Mouse (Mus musculus) neural tube, embryonic 12.5 days (tissue): ENCODE measurements around the gene Dmrta2. TPM values are rescaled to one million over a fixed set of nuclear protein-coding genes. Genes with fewer than 3 reads are reported as not detected.
A peak's percentile ranks its signal among the peaks of the same experiment; 100 is the strongest.

Experiments used
- ATAC-seq: fragments of 200-750 bp; cut with Nextera tagmentation; 2 replicates; pipeline ENCODE4 v1.8.0; 2017; ENCODE audit warnings: low read depth, mild to moderate bottlenecking, moderate TSS enrichment, moderate library complexity; ENCODE audit not compliant: low FRiP score
- H3K27ac ChIP-seq: fragments of 300-500 bp; sonication (generic); 2 replicates; pipeline ENCODE4 v1.5.1; 2016
- H3K27me3 ChIP-seq: fragments of 300-500 bp; sonication (generic); replicated peaks from 2 replicates; pipeline ENCODE4 v1.6.1; 2016; ENCODE audit warnings: mild to moderate bottlenecking
- H3K36me3 ChIP-seq: fragments of 300-500 bp; sonication (generic); 2 replicates; pipeline ENCODE4 v1.6.1; 2016; ENCODE audit warnings: mild to moderate bottlenecking
- H3K4me1 ChIP-seq: fragments of 300-500 bp; sonication (generic); 2 replicates; pipeline ENCODE4 v1.6.1; 2016
- H3K4me2 ChIP-seq: fragments of 300-500 bp; sonication (generic); replicated peaks from 2 replicates; pipeline ENCODE4 v1.6.1; 2016; ENCODE audit warnings: mild to moderate bottlenecking
- H3K4me3 ChIP-seq: fragments of 300-500 bp; sonication (generic); 2 replicates; pipeline ENCODE4 v1.5.1; 2016
- H3K9ac ChIP-seq: fragments of 300-500 bp; sonication (generic); 2 replicates; pipeline ENCODE4 v1.6.1; 2016; ENCODE audit warnings: mild to moderate bottlenecking
- H3K9me3 ChIP-seq: fragments of 300-500 bp; sonication (generic); 2 replicates; pipeline ENCODE4 v1.6.1; 2016; ENCODE audit warnings: mild to moderate bottlenecking
- WGBS: fragments of 180-500 bp; shearing (Covaris S2); methylation state at CpG from one replicate; pipeline ENCODE4 v1.1.7; 2016; 5-methylcytosine and 5-hydroxymethylcytosine counted together
- polyA plus RNA-seq: library from polyadenylated mRNA; unstranded; fragments of >200 nt; fragmentation: Nextera tagmentation; extraction: Ambion mirVana; gene quantifications from 2 replicates; pipeline ENCODE4 v1.2.1, GENCODE M21; 2016

Dmrta2 gene
- polyA plus RNA-seq, result 0.26 and 0.27 TPM in 2 replicates

GRCm38 (mm10) chr4:109977148-109978067 is at the start of gene Dmrta2:
Dmrta2 (plus strand) TSS chr4:109978053.
- Histone ChIP-seq H3K4me2 (peak within 1 kb of the TSS; percentile 70), H3K27me3 (peaks cover 97% of the 10 kb centered on the region), H3K4me3 (peak within 1 kb of the TSS; percentile 36), H3K27ac (no peak within 1 kb of the TSS), H3K36me3 (no peaks in the 10 kb centered on the region), H3K9ac (no peak within 1 kb of the TSS), H3K9me3 (no peaks in the 10 kb centered on the region), H3K4me1 (peaks cover 35% of the 10 kb centered on the region)
- ATAC-seq, result peak; percentile 93
- under 1% methylated on average over 64 of the region's 64 CpGs for WGBS

DNA sequence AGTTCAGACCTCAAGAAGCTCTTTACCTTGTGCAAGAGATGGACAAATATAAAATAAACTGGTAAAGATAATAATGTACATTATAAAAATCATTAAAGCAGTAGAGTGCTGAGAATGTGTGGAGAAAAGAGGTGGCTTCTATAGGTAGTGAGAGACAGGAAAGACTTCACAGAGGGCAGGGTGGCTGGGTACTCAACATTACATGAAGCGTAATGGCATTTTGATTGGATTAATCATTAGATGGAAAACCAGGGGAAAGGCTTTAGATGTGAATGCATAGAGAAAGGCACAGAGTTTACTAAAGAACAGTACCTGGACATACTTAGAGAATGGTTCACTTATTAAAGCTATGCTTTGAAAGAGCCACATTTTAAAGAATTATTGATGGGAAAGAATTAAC is 48.8 kb upstream of the Dmrta2 start:
- Histone ChIP-seq H3K4me1 (no peaks in the 10 kb centered on the region), H3K27me3 (no peaks in the 10 kb centered on the region), H3K4me3 (no peak overlapping the region), H3K9ac (no peak overlapping the region), H3K9me3 (no peaks in the 10 kb centered on the region), H3K4me2 (no peak overlapping the region), H3K36me3 (no peaks in the 10 kb centered on the region), H3K27ac (no peak overlapping the region)
- 89% methylated on average over 1 of the region's 1 CpGs for WGBS
- ATAC-seq, result no peak

- Histone ChIP-seq H3K4me3 (no peak overlapping the region), H3K4me2 (no peak overlapping the region), H3K9me3 (no peaks in the 10 kb centered on the region), H3K27ac (no peak overlapping the region), H3K27me3 (no peaks in the 10 kb centered on the region), H3K4me1 (no peaks in the 10 kb centered on the region), H3K9ac (no peak overlapping the region), H3K36me3 (0 out of 2 replicates have a peak, but pooled peaks cover under 1% of the 10 kb centered on the region)
- ATAC-seq, result no peak
- whole genome bisulfite sequencing, result 88% methylated on average over 1 of the region's 1 CpGs
Observed at GRCm38 (mm10) chr4:109930445-109930844, 47.4 kb upstream of the Dmrta2 start.

DNA sequence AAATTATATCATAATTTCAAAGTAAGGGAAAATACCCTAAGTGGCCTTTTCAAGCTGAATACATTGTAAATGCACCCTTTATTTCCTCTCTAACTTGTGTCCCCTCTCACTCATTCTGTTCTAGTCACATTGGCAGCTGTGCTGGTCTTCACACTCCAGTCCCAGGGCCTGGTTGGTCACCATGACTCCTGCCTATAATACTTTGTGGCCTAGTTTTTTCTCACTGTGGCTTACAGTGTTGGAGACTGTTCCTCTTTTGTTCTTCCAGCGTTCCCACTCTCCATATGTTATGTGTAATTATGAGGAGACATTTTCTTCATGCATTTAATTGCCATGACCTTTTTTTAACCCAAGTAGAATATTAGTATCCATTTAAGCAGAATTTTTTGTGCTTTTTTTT is 46.9 kb upstream of the Dmrta2 start:
- no peak for ATAC-seq
- WGBS, result 73% methylated on average over 1 of the region's 1 CpGs
- H3K4me1 ChIP-seq, result no peaks in the 10 kb centered on the region

GRCm38 (mm10) chr4:109936557-109936956 is 41.3 kb upstream of the Dmrta2 start:
- Histone ChIP-seq H3K36me3 (peaks cover 4% of the 10 kb centered on the region; the same call in 1 of the 2 replicates), H3K27me3 (no peaks in the 10 kb centered on the region), H3K4me3 (no peak overlapping the region), H3K4me1 (no peaks in the 10 kb centered on the region), H3K27ac (no peak overlapping the region), H3K9ac (no peak overlapping the region), H3K4me2 (no peak overlapping the region), H3K9me3 (no peaks in the 10 kb centered on the region)
- no peak for ATAC-seq
- WGBS, result 92% methylated on average over 3 of the region's 3 CpGs

More for the DNA sequence above, 46.9 kb upstream of the Dmrta2 start:
- no peaks in the 10 kb centered on the region for H3K27me3 ChIP-seq
- peaks cover 4% of the 10 kb centered on the region; the same call in 1 of the 2 replicates for H3K36me3 ChIP-seq
- no peak overlapping the region for H3K27ac ChIP-seq
- H3K9me3 ChIP-seq, result no peaks in the 10 kb centered on the region
- H3K9ac ChIP-seq, result no peak overlapping the region
- H3K4me3 ChIP-seq, result no peak overlapping the region
- no peak overlapping the region for H3K4me2 ChIP-seq

DNA sequence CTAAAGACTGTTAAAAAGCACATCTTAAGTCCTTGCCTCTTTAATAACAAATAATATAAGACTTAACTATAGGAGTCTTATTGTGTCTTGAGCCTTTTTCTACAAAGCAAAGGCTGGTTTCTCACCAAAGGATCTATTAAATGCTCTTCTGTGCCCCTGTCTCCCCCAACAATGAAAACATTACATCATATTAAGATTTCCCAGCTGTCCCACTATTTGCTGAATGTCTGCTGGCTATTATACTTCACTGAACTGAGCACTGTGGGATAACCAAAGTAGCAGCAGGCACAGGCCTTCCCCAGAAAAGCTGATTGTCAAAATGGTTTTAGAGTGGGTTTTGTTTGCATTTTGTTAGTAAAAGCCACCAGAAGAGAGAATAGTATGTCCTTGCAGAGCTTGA is 38.6 kb upstream of the Dmrta2 start:
- Histone ChIP-seq H3K4me3 (no peak overlapping the region), H3K9me3 (no peaks in the 10 kb centered on the region), H3K9ac (no peak overlapping the region), H3K4me1 (no peaks in the 10 kb centered on the region), H3K36me3 (peaks cover 4% of the 10 kb centered on the region; the same call in 1 of the 2 replicates), H3K4me2 (no peak overlapping the region), H3K27ac (no peak overlapping the region), H3K27me3 (no peaks in the 10 kb centered on the region)
- ATAC-seq, result no peak

DNA sequence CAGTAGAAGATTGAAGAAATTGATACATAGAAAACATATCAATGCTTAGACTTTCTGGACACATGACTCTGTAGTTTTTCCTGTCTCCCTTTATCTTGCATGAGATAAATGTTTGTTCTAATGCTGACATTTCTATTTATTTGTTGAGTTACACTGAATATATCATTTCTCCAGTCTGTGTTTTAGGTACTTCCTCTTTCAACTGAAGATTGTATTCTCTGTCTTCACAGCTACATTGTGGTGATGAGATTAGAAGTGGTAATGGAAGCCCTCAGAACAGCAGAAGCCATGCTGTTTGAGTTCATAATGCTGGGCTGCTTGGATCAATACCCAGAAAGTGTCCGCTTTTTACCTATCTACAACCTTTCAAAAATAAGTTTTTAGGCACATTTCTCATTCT is 32.3 kb upstream of the Dmrta2 start:
- Histone ChIP-seq H3K4me1 (no peaks in the 10 kb centered on the region), H3K27ac (no peak overlapping the region), H3K4me2 (no peak overlapping the region), H3K4me3 (no peak overlapping the region), H3K36me3 (no peaks in the 10 kb centered on the region), H3K9me3 (no peaks in the 10 kb centered on the region), H3K27me3 (no peaks in the 10 kb centered on the region), H3K9ac (no peak overlapping the region)
- WGBS, result 96% methylated on average over 1 of the region's 1 CpGs
- no peak for ATAC-seq

GRCm38 (mm10) chr4:109949307-109949706 is 28.5 kb upstream of the Dmrta2 start:
- Histone ChIP-seq H3K27me3 (no peaks in the 10 kb centered on the region), H3K9ac (no peak overlapping the region), H3K4me3 (no peak overlapping the region), H3K9me3 (no peaks in the 10 kb centered on the region), H3K4me2 (no peak overlapping the region), H3K4me1 (no peaks in the 10 kb centered on the region), H3K27ac (no peak overlapping the region), H3K36me3 (no peaks in the 10 kb centered on the region)
- no peak for ATAC-seq
- WGBS, result 96% methylated on average over 3 of the region's 3 CpGs

DNA sequence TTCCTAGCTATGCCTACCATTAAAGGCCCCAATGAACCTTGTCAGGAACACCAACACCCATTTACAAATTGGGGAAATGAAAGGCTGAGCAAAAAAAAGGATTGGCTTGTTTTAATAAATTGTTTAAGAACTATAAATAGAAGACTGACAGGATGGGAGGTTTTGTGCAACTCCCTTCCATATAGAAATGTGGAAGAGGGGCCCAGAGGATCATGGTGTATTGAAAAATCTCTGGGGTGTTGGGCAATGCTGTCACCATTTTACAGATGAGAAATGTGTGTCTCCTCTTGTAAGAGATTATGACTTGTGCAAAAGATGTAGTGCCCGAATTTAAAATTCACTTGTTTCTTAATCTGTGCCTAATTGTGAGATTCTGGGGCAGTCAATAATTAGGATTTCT is 24.3 kb upstream of the Dmrta2 start:
- no peaks in the 10 kb centered on the region for H3K4me1 ChIP-seq
- H3K4me3 ChIP-seq, result no peak overlapping the region
- H3K27ac ChIP-seq, result no peak overlapping the region
- no peaks in the 10 kb centered on the region for H3K27me3 ChIP-seq
- no peak overlapping the region for H3K9ac ChIP-seq
- no peak overlapping the region for H3K4me2 ChIP-seq
- whole genome bisulfite sequencing, result 94% methylated on average over 1 of the region's 1 CpGs
- no peak for ATAC-seq
- H3K36me3 ChIP-seq, result no peaks in the 10 kb centered on the region
- H3K9me3 ChIP-seq, result no peaks in the 10 kb centered on the region

DNA sequence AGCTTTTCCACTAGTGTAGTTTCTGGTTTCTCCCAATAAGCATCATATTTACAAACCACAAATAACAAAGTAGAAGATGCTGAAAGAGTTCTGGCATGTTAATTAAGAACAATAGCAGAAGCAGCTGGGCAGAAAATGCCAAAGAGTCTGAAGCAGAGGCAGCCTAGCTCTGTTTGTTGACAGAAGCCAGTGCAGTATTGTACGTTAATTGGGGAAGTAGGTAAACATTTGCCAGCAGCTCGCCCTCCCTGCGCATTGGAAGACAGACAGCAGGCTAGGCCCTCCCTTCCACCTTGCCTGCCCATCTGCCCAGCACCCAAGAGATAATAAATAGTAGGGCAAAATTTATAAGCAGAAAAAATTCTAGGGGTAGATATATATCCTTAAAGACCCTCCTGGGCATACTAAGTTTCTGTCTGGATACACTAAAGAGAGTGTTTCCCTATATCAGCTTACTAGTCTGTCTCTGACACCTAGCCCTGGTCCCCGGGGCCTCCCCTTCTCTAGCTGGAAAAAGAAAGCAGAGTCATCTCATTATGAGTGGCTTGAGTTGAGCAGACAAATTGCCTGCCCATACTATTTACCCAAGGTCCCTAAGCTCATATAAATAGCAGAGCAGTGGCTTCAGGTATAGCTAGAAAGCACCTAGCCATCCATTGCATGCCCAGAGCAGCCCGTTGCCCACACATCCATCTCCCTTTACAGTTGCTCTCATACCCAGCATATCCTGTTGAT is 17.5 kb upstream of the Dmrta2 start:
- Histone ChIP-seq H3K4me2 (no peak overlapping the region), H3K27me3 (no peaks in the 10 kb centered on the region), H3K4me3 (no peak overlapping the region), H3K9ac (no peak overlapping the region), H3K36me3 (no peaks in the 10 kb centered on the region), H3K9me3 (no peaks in the 10 kb centered on the region), H3K27ac (no peak overlapping the region), H3K4me1 (no peaks in the 10 kb centered on the region)
- no peak for ATAC-seq
- WGBS, result 74% methylated on average over 5 of the region's 5 CpGs

DNA sequence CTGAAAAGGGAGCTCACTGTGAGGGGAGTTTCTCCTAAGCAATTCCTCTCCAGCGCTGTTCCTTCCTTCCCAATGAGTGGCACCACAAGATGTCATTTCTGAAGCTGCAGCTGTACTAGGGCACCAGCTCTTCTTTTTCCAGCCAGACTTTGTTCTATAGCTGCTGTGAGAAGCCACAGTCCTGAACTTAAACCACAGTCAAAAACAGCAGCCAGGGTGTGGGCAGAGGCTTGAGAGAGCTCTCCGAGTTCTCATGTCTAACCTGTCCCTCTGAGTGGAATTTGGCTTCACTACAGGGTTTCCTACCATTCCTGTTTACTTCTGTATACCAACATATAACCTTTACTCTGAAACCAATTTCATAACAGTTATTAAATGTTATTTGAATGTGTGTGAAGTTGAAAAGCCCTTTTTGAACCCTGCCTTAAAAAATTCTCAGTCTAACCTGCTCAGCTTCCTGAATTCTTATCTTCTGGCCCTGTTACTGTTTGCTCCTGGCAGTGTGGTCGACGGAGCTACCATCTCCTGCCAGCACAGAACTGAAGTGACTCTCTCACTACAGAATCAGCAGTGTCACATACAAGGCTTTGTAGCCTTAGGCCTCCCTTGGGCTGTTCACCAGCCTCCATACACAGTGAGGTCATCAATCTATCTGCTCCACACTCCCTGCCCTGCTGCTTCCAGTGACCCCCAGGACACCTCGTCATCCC is 14.1 kb upstream of the Dmrta2 start:
- no peak for ATAC-seq
- no peak overlapping the region for H3K4me3 ChIP-seq
- no peaks in the 10 kb centered on the region for H3K36me3 ChIP-seq
- no peaks in the 10 kb centered on the region for H3K4me1 ChIP-seq
- H3K27ac ChIP-seq, result no peak overlapping the region
- H3K9me3 ChIP-seq, result no peaks in the 10 kb centered on the region
- 79% methylated on average over 5 of the region's 5 CpGs for WGBS
- no peak overlapping the region for H3K4me2 ChIP-seq
- H3K9ac ChIP-seq, result no peak overlapping the region
- no peaks in the 10 kb centered on the region for H3K27me3 ChIP-seq

DNA sequence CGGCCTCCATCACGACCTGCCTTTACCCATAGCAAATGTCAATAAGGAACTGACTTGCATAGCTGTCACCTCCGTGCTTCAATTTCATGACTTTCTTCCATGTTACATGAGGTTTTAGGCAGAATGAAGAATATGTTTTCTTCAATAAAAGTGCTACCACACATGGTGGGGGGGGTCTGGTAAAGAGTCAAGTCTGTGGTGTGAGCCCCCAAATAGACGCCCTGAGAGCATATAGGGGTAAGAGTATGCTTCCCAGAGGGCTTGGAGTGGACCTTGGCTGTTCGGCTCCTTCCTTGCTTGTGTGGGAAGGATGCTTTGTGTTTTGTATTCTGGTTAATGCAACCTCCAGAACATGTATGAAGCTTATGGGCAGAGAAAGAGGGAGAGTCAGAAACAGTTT is 8.3 kb upstream of the Dmrta2 start:
- WGBS, result 86% methylated on average over 5 of the region's 5 CpGs
- Histone ChIP-seq H3K4me3 (no peak overlapping the region), H3K4me2 (no peak overlapping the region), H3K27ac (no peak overlapping the region), H3K36me3 (no peaks in the 10 kb centered on the region), H3K9ac (no peak overlapping the region), H3K9me3 (no peaks in the 10 kb centered on the region), H3K4me1 (no peaks in the 10 kb centered on the region), H3K27me3 (peaks cover 44% of the 10 kb centered on the region)
- ATAC-seq, result no peak
